Mouse (Mus musculus) brain, adult 10 weeks (tissue): ENCODE results near the gene Fzd4. TPM values are rescaled to one million over a fixed set of nuclear protein-coding genes. Genes with fewer than 3 reads are reported as not detected.

ENCODE experiments used
- polyA plus RNA-seq: library from polyadenylated mRNA; stranded (reverse); fragments of 350-450 nt; fragmentation: Illumina TruSeq; extraction: RNeasy Lipid Tissue Mini Kit (QIAGEN cat#74804); gene quantifications from one replicate; pipeline ENCODE4 v1.2.3, GENCODE M21; 2015; ENCODE audit warnings: low read depth, low replicate concordance

The Fzd4 gene
- 5.5 TPM for polyA plus RNA-seq

GRCm38 (mm10) chr7:89404081-89404733 is at the start of gene Fzd4, which contains the start of gene Tmem135:
Gene Fzd4, plus strand, starts transcription at chr7:89404355.
Gene Tmem135, minus strand, starts transcription at chr7:89404222.

Other genes starting within 250 kb of the Fzd4 start
- gene Tmem135, start 133 bp upstream of the Fzd4 start, polyA plus RNA-seq = 51.0 TPM
- gene Prss23, start 122.8 kb downstream of the Fzd4 start, polyA plus RNA-seq = 28.8 TPM
- 75.2 TPM for gene Me3, start 228.0 kb downstream of the Fzd4 start, polyA plus RNA-seq